Mouse (Mus musculus) layer of hippocampus, adult 8-10 months (tissue): ENCODE data around the gene Spcs2. TPM values are rescaled to one million over a fixed set of nuclear protein-coding genes. Genes with fewer than 3 reads are reported as not detected.
A peak's percentile ranks its signal among the peaks of the same experiment; 100 is the strongest.

Experiments used
- DNase-seq, 2 experiments: peaks; one replicate each; pipeline ENCODE4 v3.0.0; 2022; ENCODE audit warnings: low spot score in 2 of 2
- total RNA-seq, 4 experiments: library from RNA; stranded (reverse); gene quantifications; 2 replicates each; pipeline ENCODE4 v1.2.4; 2022

Spcs2 gene
- total RNA-seq = 100 to 1,000 TPM in 1 of 4 experiments, 10 to 100 TPM in 3; 88.4 to 103 (median 94.7) TPM

DNA sequence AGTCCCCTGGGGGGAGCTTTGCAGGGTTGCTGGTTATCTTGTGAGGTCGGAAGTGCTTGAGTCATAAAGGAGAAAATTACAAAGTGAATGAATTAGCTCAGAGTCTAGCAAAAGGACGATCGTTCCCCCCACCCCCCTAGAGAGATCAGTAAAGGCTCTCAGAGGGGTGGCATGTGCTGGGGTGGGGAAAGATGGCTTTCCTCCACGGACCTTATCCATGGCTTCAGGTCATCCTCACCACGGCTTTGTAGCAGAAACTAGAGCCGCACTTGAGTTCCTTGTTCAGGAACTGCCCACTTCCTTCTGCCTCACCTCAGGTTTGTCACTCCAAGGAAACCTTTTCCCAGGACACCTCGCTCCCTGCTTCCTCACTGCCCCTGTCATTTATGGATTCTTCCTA, at the start of gene Spcs2:
Spcs2 (minus strand) TSS at position 101 of the 400 bp plus-strand sequence.
- DNase-seq = no peak

DNA sequence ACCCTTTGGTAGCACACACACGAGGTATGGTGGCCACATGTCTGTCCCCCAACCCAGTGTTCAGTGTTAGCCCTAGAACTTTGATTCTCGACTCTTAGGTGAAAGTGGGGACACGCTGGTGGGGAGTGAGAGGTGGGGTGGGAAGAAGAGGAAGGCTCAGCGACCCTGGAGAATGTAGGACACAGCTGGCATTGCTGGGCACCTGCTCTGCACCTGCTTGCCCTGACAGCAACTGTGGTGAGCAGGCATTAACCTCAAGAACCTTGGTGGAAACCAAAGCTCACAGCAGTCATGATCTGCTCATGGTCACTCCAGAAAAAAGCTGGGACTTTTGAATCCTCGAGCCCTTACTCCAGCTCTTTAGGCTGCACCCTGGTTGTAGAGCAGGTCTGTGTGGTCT, 47.8 kb upstream of the Spcs2 start:
- DNase-seq = no peak

DNA sequence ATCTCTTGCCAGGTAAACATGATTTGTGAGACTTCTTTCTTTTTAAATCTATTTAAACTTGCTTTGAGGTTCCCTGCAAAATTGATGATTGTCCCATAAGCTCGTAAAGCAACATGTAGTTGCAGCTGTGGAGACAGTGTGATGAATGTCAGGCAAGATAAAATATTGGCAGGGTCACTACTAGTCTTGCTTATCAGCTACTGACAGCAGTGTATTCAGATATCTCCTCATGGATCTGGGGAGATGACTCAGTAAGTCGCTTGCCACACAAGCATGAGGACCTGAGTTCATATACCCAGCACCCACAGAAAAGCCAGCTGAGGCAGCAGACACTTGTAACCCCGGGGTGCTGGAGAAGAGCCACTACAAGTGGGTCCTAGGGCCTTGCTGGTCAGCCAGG, 44.2 kb upstream of the Spcs2 start:
- no peak for DNase-seq

DNA sequence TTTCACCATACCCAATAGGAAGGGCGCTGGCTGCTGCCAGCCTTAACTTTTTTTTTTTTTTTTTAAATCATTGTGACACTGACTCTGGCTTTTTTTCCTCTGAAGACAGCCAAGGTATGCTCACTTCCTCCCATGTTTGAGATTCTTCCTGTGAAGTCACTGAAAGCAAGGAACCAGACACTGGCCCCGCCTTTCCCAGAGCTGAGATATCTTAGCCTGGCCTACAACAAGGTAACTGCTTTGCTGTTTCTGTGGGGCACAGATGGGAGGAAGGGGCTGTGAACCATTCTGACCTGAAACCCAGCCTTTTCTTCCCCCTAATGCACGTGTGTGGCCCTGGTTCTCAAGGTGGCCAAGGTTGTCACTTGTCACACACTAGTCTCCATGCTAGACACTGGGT, 43.1 kb upstream of the Spcs2 start:
- DNase-seq = no peak

GRCm38 (mm10) chr7:99904421-99905005, 41.3 kb upstream of the Spcs2 start:
- DNase-seq = no peak

DNA sequence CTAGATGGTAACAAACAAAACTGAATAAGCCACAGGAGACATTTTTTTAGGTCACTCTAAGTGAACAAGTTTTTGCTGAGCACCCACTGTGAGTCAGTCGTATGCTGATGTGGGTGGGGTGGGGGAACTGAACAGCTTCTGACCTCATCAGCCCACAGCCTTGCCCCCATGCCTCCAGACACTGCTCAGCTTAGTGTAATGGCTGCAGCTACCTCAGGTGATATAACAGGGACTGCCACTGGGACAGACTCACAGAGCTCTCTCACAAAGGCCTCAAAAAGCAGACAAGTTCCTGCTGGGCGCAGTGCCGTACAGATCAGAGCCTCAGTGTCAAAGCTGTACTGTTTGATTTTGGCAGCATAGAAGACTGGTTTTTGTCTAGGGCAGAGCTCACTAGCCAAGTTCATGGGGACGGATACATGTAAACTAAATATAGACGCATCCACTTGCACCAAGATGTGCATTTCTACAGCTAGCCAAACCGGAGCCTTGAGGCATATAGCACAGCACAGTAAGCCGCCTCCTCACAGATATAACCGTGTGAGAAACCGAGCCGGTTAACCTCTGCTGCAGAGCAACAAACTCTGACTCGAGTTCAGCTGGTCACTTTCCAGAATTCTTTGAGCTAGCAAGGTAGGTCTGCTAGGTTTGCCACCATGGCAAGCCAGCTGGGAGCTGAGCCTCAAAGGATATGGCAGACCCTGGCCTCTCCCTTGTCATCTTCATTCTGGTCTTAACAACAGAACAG, 39.8 kb upstream of the Spcs2 start:
- DNase-seq = no peak

- no peak for DNase-seq
Measured at GRCm38 (mm10) chr7:99902208-99902607, 38.9 kb upstream of the Spcs2 start.

DNA sequence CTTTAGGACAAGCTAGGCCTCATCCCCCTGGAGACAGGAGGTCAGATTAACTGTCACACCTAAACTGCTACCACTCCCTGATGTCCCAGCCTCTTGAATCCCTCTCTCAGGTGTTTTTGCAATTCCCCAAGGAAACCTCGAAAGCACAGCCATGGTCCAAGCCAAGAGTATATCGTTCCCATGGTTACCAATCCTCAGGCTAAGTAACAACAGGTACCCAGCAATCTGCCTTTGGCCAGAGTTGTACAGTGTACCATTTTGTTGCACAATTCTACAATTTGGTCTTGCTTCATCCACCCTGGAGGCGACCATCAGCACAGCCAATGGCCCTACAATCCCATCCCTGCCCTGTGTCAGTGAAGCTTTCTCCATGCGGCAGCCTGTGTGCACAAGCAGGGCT, 33.6 kb upstream of the Spcs2 start:
- no peak for DNase-seq

- no peak for DNase-seq
Measured at GRCm38 (mm10) chr7:99894478-99894877, 31.2 kb upstream of the Spcs2 start.

DNA sequence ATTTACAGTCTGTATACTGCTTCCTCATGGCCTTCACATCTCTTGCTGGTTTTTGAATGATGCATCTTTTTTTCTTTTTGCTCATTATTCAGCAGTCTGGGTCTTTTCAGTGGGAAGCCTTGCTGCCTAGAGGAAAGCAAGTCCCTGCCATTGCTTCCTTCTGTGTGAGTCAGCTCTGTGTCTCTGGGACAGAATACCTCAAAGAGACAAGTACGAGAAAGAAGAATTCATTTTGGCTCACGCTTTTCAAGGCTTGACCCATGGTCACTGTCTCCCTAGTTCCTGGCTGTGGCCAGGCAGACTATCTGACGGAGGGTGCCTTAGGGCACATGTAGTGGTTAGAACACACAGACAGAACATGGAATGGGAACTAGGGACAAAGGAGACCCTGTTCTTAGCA, 30.7 kb upstream of the Spcs2 start:
- DNase-seq = no peak

DNA sequence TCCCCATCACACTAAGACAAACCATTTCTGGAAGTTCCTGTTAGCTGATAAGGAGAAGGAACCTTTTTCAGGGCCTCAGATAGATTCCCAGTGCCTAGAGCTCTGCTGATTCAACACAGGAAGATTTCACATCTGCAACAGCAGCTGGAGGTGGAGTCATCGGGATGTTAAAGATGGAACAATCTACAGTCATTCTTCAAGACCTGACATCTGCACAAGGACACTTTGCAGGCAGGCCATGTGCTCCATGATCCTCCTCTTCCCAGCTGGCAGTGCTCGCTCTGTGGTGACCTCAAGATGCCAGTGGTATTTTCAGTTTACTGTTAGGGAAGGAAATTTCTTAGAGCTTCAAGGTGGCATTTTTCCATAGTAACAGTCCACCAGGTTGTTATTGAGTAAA, 29.1 kb upstream of the Spcs2 start:
- DNase-seq = no peak

- no peak for DNase-seq
Measured at GRCm38 (mm10) chr7:99891471-99891870, 28.2 kb upstream of the Spcs2 start.

GRCm38 (mm10) chr7:99890168-99890755, 27.0 kb upstream of the Spcs2 start:
- DNase-seq = no peak

DNA sequence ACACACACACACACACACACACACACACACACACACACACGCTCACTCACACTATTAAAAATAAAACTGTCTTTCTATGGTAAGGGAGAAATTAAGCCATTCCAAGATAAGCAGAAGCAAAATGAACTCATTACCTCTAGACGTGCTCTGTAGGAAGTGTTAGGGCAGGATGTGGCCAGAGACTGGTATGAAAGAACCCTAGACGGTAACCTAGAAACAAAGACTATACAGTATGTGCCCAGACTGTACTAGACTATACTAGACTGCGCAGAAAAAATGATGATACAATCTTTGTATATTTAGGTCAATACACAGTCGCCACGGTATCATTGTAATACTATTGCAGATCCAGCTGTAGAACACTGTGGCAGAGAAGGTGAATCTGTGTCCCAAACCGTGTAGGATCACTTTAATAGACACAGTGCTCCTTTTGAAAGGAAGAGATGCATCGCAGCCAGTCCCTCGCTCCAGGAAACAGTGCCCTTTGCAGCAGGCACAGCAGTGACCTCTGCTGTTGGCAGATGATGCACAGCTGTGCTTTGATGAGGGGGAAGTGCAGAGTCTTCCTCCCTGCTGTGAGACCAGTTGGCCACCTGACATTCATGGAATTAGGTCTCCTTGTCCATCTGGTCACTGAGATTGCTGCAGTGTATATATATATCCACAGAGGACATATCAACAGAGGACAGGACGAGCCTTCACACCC, 26.1 kb upstream of the Spcs2 start:
- no peak for DNase-seq

DNA sequence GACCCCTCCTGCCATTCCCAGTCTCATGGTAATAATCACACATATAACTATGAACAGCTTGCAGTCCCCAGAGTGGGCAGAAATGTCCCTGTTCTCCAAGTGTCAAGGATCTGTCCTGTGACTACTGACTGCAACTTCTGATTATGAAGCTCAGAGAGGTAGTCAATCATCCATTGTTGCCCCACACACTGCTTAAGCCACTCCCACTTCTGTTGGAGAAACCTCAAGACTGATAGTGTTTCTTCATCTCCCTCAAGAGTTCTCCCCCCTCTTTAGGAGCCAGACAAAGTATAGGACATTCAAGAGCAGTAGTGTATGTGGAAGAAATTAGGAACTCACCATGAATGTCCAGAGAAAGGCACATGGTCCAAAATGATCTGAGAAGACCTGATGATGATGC, 24.5 kb upstream of the Spcs2 start:
- DNase-seq = no peak

- DNase-seq = no peak
Measured at GRCm38 (mm10) chr7:99887230-99887735, 24.0 kb upstream of the Spcs2 start.

DNA sequence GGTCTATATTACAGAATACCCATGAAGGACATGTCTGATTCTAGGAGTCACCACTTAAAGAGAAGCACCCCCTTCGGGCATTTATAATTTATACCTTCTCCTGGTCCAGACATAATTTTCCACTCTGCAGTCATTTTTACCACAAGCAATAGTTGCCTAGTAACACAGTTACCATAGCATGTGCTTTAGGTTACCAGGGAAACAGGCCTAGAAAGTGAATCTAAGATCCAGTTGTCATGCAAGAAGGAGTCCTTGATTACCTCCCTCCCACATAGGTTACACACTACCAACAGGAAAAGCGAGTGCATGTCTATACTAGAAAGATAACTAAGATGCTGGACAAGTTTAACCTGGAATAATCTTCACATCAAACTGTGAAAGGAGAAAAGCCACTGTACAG, 15.0 kb upstream of the Spcs2 start:
- DNase-seq = no peak

DNA sequence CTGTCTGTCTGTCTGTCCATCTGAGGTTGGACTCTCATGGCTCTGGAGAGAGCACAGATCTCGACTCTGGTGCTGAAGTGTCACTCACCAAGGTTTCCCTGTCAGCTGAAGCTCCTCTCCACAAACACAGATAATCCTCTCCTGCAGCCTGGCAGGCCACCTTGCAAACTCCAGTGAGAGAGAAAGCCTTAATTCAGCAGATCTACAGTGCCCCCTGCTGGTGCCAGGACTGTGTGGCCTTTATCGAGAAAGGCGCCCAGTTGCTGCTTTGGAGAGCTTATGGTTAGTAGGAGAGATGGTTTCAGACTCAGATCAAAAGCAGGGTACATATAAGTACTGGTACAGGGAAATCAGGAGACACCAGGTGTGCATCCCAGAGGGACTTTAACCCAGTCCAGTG, 13.1 kb upstream of the Spcs2 start:
- peak; percentile 81 to 94 for DNase-seq

GRCm38 (mm10) chr7:99875891-99876290, 12.6 kb upstream of the Spcs2 start:
- DNase-seq = no peak

- DNase-seq = no peak
Measured at GRCm38 (mm10) chr7:99873965-99874364, 10.7 kb upstream of the Spcs2 start.

- DNase-seq = no peak
Measured at GRCm38 (mm10) chr7:99869296-99869695, 6.0 kb upstream of the Spcs2 start.

DNA sequence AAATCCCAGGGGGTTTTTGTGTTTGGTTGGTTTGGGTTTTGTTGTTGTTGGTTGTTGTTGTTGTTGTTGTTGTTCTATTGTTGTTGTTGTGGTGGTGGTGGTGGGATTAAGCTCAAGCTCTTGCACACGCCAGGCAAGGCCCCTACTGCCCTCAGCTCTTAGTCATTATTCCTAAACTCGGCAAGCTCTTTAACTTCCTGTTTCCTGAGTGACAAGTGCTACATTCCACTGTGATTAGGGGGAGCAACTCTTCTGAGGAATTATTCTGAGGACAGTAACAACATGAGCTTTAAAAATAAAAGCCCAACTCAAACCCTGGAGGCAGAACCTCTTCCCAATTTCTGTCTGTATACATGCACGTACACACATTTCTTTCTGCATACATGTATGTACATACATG, 2.0 kb upstream of the Spcs2 start:
- DNase-seq = no peak
